Mouse (Mus musculus) CH12.LX (cell line): ENCODE measurements around the gene Olfr1136. TPM values are rescaled to one million over a fixed set of nuclear protein-coding genes. Genes with fewer than 3 reads are reported as not detected.

Experiments
- DNase-seq: peaks from one replicate; pipeline ENCODE4 v3.0.0-alpha.2; 2013; ENCODE audit errors: extremely low read depth
- H3K27ac ChIP-seq: 2 replicates; pipeline ENCODE4 v1.5.1; 2012; ENCODE audit warnings: low read depth, mild to moderate bottlenecking, control low read depth, moderate library complexity; ENCODE audit not compliant: insufficient read depth
- H3K27me3 ChIP-seq: replicated peaks from 2 replicates; pipeline ENCODE3; 2012; ENCODE audit warnings: inconsistent platforms
- H3K36me3 ChIP-seq, 2 experiments: replicated peaks in 1 of 2; 2 replicates each; pipeline versions ENCODE3 to v1.6.1; 2012; ENCODE audit warnings: inconsistent platforms in 1 of 2, low read length in 1 of 2, mild to moderate bottlenecking in 1 of 2, mixed read lengths in 1 of 2, moderate library complexity in 1 of 2; ENCODE audit not compliant: control insufficient read depth in 1 of 2, insufficient read depth in 1 of 2
- H3K4me1 ChIP-seq, 2 experiments: 2 replicates each; pipeline ENCODE4 v1.6.1; 2012; ENCODE audit warnings: inconsistent platforms in 1 of 2, moderate library complexity in 1 of 2; ENCODE audit not compliant: insufficient read depth in 2 of 2, control insufficient read depth in 1 of 2
- H3K4me2 ChIP-seq: 2 replicates; pipeline ENCODE4 v1.6.1; 2012; ENCODE audit warnings: low read depth, mild to moderate bottlenecking, control low read depth; ENCODE audit not compliant: poor library complexity, insufficient read depth, severe bottlenecking
- H3K4me3 ChIP-seq, 3 experiments: fragments of 150-350 bp in 1 of 3; sonication (generic) in 1 of 3; replicated peaks in 1 of 3; 2 replicates each; pipeline versions ENCODE3 to v1.5.1; 2011 to 2012; ENCODE audit warnings: low read depth in 2 of 3, low read length in 2 of 3, mild to moderate bottlenecking in 2 of 3, moderate library complexity in 2 of 3, control low read depth in 1 of 3, improper control_type of control experiment in 1 of 3, inconsistent platforms in 1 of 3, mixed read lengths in 1 of 3; ENCODE audit not compliant: poor library complexity in 1 of 3
- H3K79me2 ChIP-seq: replicated peaks from 2 replicates; pipeline ENCODE4 v1.6.1; 2012; ENCODE audit warnings: mild to moderate bottlenecking, moderate library complexity; ENCODE audit not compliant: control insufficient read depth, poor library complexity, insufficient read depth, severe bottlenecking; ENCODE audit errors: extremely low read depth
- H3K9ac ChIP-seq: 2 replicates; pipeline ENCODE4 v1.6.1; 2012; ENCODE audit warnings: low read depth, mild to moderate bottlenecking, control low read depth, moderate library complexity; ENCODE audit not compliant: insufficient read depth
- H3K9me3 ChIP-seq: replicated peaks from 2 replicates; pipeline ENCODE3; 2012; ENCODE audit warnings: low read length, inconsistent platforms, mixed read lengths
- CHD2 ChIP-seq: IDR thresholded peaks from 2 replicates; pipeline ENCODE4 v1.6.1; 2011; ENCODE audit warnings: low read length, improper control_type of control experiment
- CTCF ChIP-seq, 2 experiments: IDR thresholded peaks in 1 of 2; conservative IDR thresholded peaks in 1 of 2; 2 replicates each; pipeline ENCODE4 v1.5.1; 2011 to 2012; ENCODE audit warnings: low read depth in 2 of 2, low read length in 2 of 2, improper control_type of control experiment in 1 of 2, inconsistent platforms in 1 of 2, mild to moderate bottlenecking in 1 of 2, moderate library complexity in 1 of 2
- E2F4 ChIP-seq: IDR thresholded peaks from 2 replicates; pipeline ENCODE4 v1.6.1; 2011; ENCODE audit warnings: low read depth, low read length, improper control_type of control experiment; ENCODE audit not compliant: insufficient replicate concordance
- ELF1 ChIP-seq: IDR thresholded peaks from 2 replicates; pipeline ENCODE4 v1.6.1; 2014; ENCODE audit warnings: low read depth, mild to moderate bottlenecking, inconsistent platforms, low read length, improper control_type of control experiment
- EP300 ChIP-seq: IDR thresholded peaks from 2 replicates; pipeline ENCODE4 v1.6.1; 2011; ENCODE audit warnings: low read length, improper control_type of control experiment
- GABPA ChIP-seq: IDR thresholded peaks from 2 replicates; pipeline ENCODE4 v1.6.1; 2012; ENCODE audit warnings: low read depth, low read length, improper control_type of control experiment, inconsistent platforms; ENCODE audit not compliant: insufficient replicate concordance
- HCFC1 ChIP-seq: IDR thresholded peaks from 2 replicates; pipeline ENCODE4 v1.6.1; 2012; ENCODE audit warnings: low read depth, mild to moderate bottlenecking, inconsistent platforms, low read length, improper control_type of control experiment
- MAFK ChIP-seq: IDR thresholded peaks from 2 replicates; pipeline ENCODE4 v1.6.1; 2011; ENCODE audit warnings: low read length, improper control_type of control experiment; ENCODE audit not compliant: insufficient replicate concordance
- MAX ChIP-seq: IDR thresholded peaks from 2 replicates; pipeline ENCODE4 v1.6.1; 2011; ENCODE audit warnings: low read length, improper control_type of control experiment
- MAZ ChIP-seq: IDR thresholded peaks from 2 replicates; pipeline ENCODE4 v1.6.1; 2012; ENCODE audit warnings: low read depth, mild to moderate bottlenecking, inconsistent platforms, low read length, improper control_type of control experiment, moderate library complexity
- MEF2A ChIP-seq: IDR thresholded peaks from 2 replicates; pipeline ENCODE4 v1.6.1; 2014; ENCODE audit warnings: low read depth, mild to moderate bottlenecking, inconsistent platforms, low read length, improper control_type of control experiment, borderline replicate concordance
- MXI1 ChIP-seq: IDR thresholded peaks from 2 replicates; pipeline ENCODE4 v1.6.1; 2011; ENCODE audit warnings: mild to moderate bottlenecking, low read depth, low read length, improper control_type of control experiment
- MYC ChIP-seq: IDR thresholded peaks from 2 replicates; pipeline ENCODE4 v1.6.1; 2011; ENCODE audit warnings: low read depth, mild to moderate bottlenecking, improper control_type of control experiment, low read length
- NELFE ChIP-seq: IDR thresholded peaks from 2 replicates; pipeline ENCODE4 v1.6.1; 2011; ENCODE audit warnings: low read depth, low read length, improper control_type of control experiment
- NRF1 ChIP-seq: IDR thresholded peaks from 2 replicates; pipeline ENCODE4 v1.6.1; 2014; ENCODE audit warnings: low read depth, mild to moderate bottlenecking, inconsistent platforms, low read length, improper control_type of control experiment, moderate library complexity
- POLR2A ChIP-seq: IDR thresholded peaks from 2 replicates; pipeline ENCODE4 v1.6.1; 2011; ENCODE audit warnings: low read depth, mild to moderate bottlenecking, improper control_type of control experiment, low read length
- POLR2AphosphoS2 ChIP-seq: IDR thresholded peaks from 2 replicates; pipeline ENCODE4 v1.6.1; 2011; ENCODE audit warnings: low read depth, low read length, improper control_type of control experiment
- RAD21 ChIP-seq: IDR thresholded peaks from 2 replicates; pipeline ENCODE4 v1.6.1; 2011; ENCODE audit warnings: low read depth, mild to moderate bottlenecking, low read length, improper control_type of control experiment, moderate library complexity
- RCOR1 ChIP-seq: conservative IDR thresholded peaks from 2 replicates; pipeline ENCODE4 v1.6.1; 2012; ENCODE audit warnings: low read depth, mild to moderate bottlenecking, inconsistent platforms, low read length, improper control_type of control experiment
- TCF12 ChIP-seq: IDR thresholded peaks from 2 replicates; pipeline ENCODE4 v1.6.1; 2014; ENCODE audit warnings: low read depth, mild to moderate bottlenecking, inconsistent platforms, low read length, improper control_type of control experiment
- UBTF ChIP-seq: IDR thresholded peaks from 2 replicates; pipeline ENCODE4 v1.6.1; 2012; ENCODE audit warnings: low read depth, mild to moderate bottlenecking, inconsistent platforms, low read length, improper control_type of control experiment, moderate library complexity
- USF2 ChIP-seq: conservative IDR thresholded peaks from 2 replicates; pipeline ENCODE4 v1.6.1; 2011; ENCODE audit warnings: low read depth, low read length, improper control_type of control experiment
- ZC3H11A ChIP-seq: IDR thresholded peaks from 2 replicates; pipeline ENCODE4 v1.6.1; 2012; ENCODE audit warnings: low read depth, mild to moderate bottlenecking, inconsistent platforms, low read length, improper control_type of control experiment
- ZKSCAN1 ChIP-seq: IDR thresholded peaks from 2 replicates; pipeline ENCODE4 v1.6.1; 2012; ENCODE audit warnings: low read depth, inconsistent platforms, low read length, improper control_type of control experiment, borderline replicate concordance
- ZNF384 ChIP-seq: IDR thresholded peaks from 2 replicates; pipeline ENCODE4 v1.6.1; 2012; ENCODE audit warnings: low read depth, low read length, improper control_type of control experiment, inconsistent platforms
- dilution Hi-C: fragments of 300-500 bp; cut with MboI; formaldehyde crosslinking; loops from 2 replicates; pipeline ENCODE4 v1.14.3; 2020; ENCODE audit warnings: low sequenced_read_pairs; ENCODE audit not compliant: extremely low pct_unique_long_range_greater_than_20kb, extremely low pct_ligation_motif_present
- in situ Hi-C: fragments of 300-500 bp; cut with MboI; formaldehyde crosslinking; loops from 3 replicates; pipeline ENCODE4 v1.14.3; 2019; ENCODE audit warnings: low sequenced_read_pairs, low pct_ligation_motif_present, low pct_unique_long_range_greater_than_20kb, mixed read lengths
- polyA plus RNA-seq: library from polyadenylated mRNA; unstranded; fragments of >175 nt; gene quantifications from 2 replicates; pipeline ENCODE4 v1.2.1, GENCODE M21; 2012; ENCODE audit warnings: low read depth; ENCODE audit not compliant: insufficient read length
- total RNA-seq, 2 experiments: library from RNA; depleted of rRNA; stranded (reverse); fragments of 300-350 nt in 1 of 2; fragments of >200 nt in 1 of 2; gene quantifications; 2 replicates each; pipeline ENCODE4 v1.2.3; 2012 to 2014

Gene Olfr1136
- total RNA-seq (2012; rRNA removed) (not detected in 2 replicates), total RNA-seq (2014; rRNA removed) (not detected in 2 replicates), polyA plus RNA-seq (not detected in 2 replicates)

DNA sequence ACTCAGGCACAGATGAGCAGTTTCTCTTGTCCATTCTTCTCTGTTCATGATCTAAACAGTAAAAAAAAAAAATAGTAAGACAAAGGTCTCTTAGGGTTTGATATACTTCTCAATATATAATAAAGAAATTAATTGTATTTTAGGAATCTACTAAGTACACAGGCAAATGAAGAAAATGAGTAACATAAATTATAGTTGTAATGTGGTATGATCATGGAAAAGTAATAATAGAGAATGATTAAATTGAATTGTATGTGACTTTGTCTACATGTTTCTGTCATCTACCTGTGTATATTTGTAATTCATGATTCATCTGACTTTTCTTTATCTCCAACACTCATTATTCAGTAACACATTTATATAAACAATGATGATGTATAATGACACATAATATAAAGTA is at the start of gene Olfr1136:
Olfr1136 (minus strand) TSS at position 101 of the 400 bp plus-strand sequence.
- H3K79me2 ChIP-seq, result no peaks in the 10 kb centered on the region
- H3K36me3 ChIP-seq, result no peaks in the 10 kb centered on the region
- H3K27ac ChIP-seq, result no peak within 1 kb of the TSS
- no peaks in the 10 kb centered on the region for H3K27me3 ChIP-seq
- H3K4me1 ChIP-seq, result no peaks in the 10 kb centered on the region
- no peak within 1 kb of the TSS for H3K4me2 ChIP-seq
- no peak within 1 kb of the TSS for H3K9ac ChIP-seq
- dilution Hi-C loops (no loop called here), in situ Hi-C loops (no loop called here)
- no peak for DNase-seq
- H3K9me3 ChIP-seq, result peaks cover 25% of the 10 kb centered on the region
- H3K4me3 ChIP-seq, result no peak within 1 kb of the TSS
- no peak for TF ChIP-seq MAFK
- no peak for TF ChIP-seq MAZ
- TF ChIP-seq RAD21, result no peak
- TF ChIP-seq USF2, result no peak
- no peak for TF ChIP-seq CHD2

DNA sequence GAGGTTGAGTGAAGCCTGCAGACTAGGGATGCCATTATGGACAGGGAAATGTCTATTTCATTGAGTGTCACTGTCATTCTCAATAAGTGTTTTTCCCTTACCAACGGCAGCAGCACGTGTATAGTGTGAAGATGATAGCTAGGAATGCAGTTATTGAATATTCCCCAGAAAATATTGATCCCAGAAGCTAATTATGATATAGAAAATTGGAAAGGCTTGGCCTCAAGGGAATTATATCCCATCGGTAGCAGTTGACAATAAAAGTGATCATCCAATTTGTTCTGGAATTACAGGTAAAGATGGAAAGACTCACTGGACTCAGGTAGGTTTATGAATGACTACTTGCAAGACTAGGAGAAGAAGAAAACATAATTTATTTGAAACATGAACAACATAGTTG is 49.7 kb upstream of the Olfr1136 start, which contains the start of gene Olfr1140:
Olfr1140 (plus strand) TSS at position 301 of the 400 bp plus-strand sequence.
- H3K27me3 ChIP-seq, result no peaks in the 10 kb centered on the region
- in situ Hi-C loops (no loop called here), dilution Hi-C loops (no loop called here)
- H3K27ac ChIP-seq, result no peak within 1 kb of the TSS
- H3K4me3 ChIP-seq, result no peak within 1 kb of the TSS
- TF ChIP-seq TCF12 (no peak), MXI1 (no peak), NRF1 (no peak), CTCF (conservative IDR thresholded peaks at IDR 0.05 in 1 of 2, IDR thresholded peaks at IDR 0.05 in 1 of 2; ENCODE audit: low read depth in 2 of 2, low read length in 2 of 2) (no peak)
- no peak for DNase-seq
- H3K9ac ChIP-seq, result no peak within 1 kb of the TSS
- H3K9me3 ChIP-seq, result peaks cover 15% of the 10 kb centered on the region
- no peaks in the 10 kb centered on the region for H3K79me2 ChIP-seq
- no peaks in the 10 kb centered on the region for H3K4me1 ChIP-seq
- H3K36me3 ChIP-seq, result no peaks in the 10 kb centered on the region
- no peak within 1 kb of the TSS for H3K4me2 ChIP-seq

GRCm38 (mm10) chr2:87739878-87740277 is 46.1 kb upstream of the Olfr1136 start, which contains the start of gene Olfr1138:
TSS of gene Olfr1138 (minus strand) at chr2:87739978.
- no peaks in the 10 kb centered on the region for H3K27me3 ChIP-seq
- H3K4me1 ChIP-seq, result no peaks in the 10 kb centered on the region
- no peak within 1 kb of the TSS for H3K9ac ChIP-seq
- no peak within 1 kb of the TSS for H3K27ac ChIP-seq
- no peak within 1 kb of the TSS for H3K4me2 ChIP-seq
- H3K4me3 ChIP-seq, result no peak within 1 kb of the TSS
- DNase-seq, result no peak
- dilution Hi-C loops (no loop called here), in situ Hi-C loops (no loop called here)
- H3K36me3 ChIP-seq, result no peaks in the 10 kb centered on the region
- no peaks in the 10 kb centered on the region for H3K79me2 ChIP-seq
- TF ChIP-seq NRF1 (no peak), RCOR1 (no peak), GABPA (no peak), E2F4 (no peak), NELFE (no peak), EP300 (no peak), ZKSCAN1 (no peak), MYC (no peak), ZC3H11A (no peak), POLR2AphosphoS2 (no peak), RAD21 (no peak), MAX (no peak), TCF12 (no peak), MEF2A (no peak), ZNF384 (no peak), UBTF (no peak), ELF1 (no peak), POLR2A (no peak), HCFC1 (no peak)
- H3K9me3 ChIP-seq, result peaks cover 17% of the 10 kb centered on the region
